Mouse (Mus musculus) lung, postnatal 0 days (tissue): ENCODE data around the gene Mllt10. TPM values are rescaled to one million over a fixed set of nuclear protein-coding genes. Genes with fewer than 3 reads are reported as not detected.

Source experiments
- ATAC-seq: fragments of 200-750 bp; cut with Nextera tagmentation; 2 replicates; pipeline ENCODE4 v1.8.0; 2017; ENCODE audit warnings: moderate library complexity
- DNase-seq: peaks from one replicate; pipeline ENCODE4 v3.0.0-alpha.2; 2016; ENCODE audit warnings: low spot score
- H3K27ac ChIP-seq: fragments of 300-500 bp; sonication (generic); 2 replicates; pipeline ENCODE4 v1.5.1; 2014; ENCODE audit warnings: antibody characterized with exemption, mild to moderate bottlenecking, low read length, mixed read lengths
- H3K27me3 ChIP-seq: fragments of 300-500 bp; sonication (generic); replicated peaks from 2 replicates; pipeline ENCODE4 v1.6.1; 2014; ENCODE audit warnings: low read length, mixed read lengths; ENCODE audit not compliant: insufficient read depth
- H3K36me3 ChIP-seq: fragments of 300-500 bp; sonication (generic); 2 replicates; pipeline ENCODE4 v1.6.1; 2014; ENCODE audit warnings: low read length, mixed read lengths; ENCODE audit not compliant: insufficient read depth
- H3K4me1 ChIP-seq: fragments of 300-500 bp; sonication (generic); 2 replicates; pipeline ENCODE4 v1.6.1; 2014; ENCODE audit warnings: antibody characterized with exemption, low read depth, low read length, mixed read lengths; ENCODE audit not compliant: insufficient read depth
- H3K4me2 ChIP-seq: fragments of 300-500 bp; sonication (generic); replicated peaks from 2 replicates; pipeline ENCODE4 v1.6.1; 2014; ENCODE audit warnings: low read depth, mild to moderate bottlenecking, low read length, moderate library complexity, mixed read lengths
- H3K4me3 ChIP-seq: fragments of 300-500 bp; sonication (generic); 2 replicates; pipeline ENCODE4 v1.5.1; 2014; ENCODE audit warnings: low read depth, low read length
- H3K9ac ChIP-seq: fragments of 300-500 bp; sonication (generic); replicated peaks from 2 replicates; pipeline ENCODE4 v1.6.1; 2014; ENCODE audit warnings: low read depth, mild to moderate bottlenecking
- H3K9me3 ChIP-seq: fragments of 300-500 bp; sonication (generic); 2 replicates; pipeline ENCODE4 v1.6.1; 2016; ENCODE audit warnings: low read length, mixed read lengths
- CTCF ChIP-seq: IDR thresholded peaks from 2 replicates; pipeline ENCODE4 v1.5.1; 2016; ENCODE audit warnings: antibody characterized with exemption, mild to moderate bottlenecking
- EP300 ChIP-seq: IDR thresholded peaks from 2 replicates; pipeline ENCODE4 v1.6.1; 2016; ENCODE audit warnings: antibody characterized with exemption, mild to moderate bottlenecking, control low read depth
- WGBS: fragments of 180-500 bp; shearing (Covaris S2); extraction: QIAGEN DNeasy Blood & Tissue Kit; methylation state at CpG from one replicate; pipeline ENCODE4 v1.1.7; 2014; 5-methylcytosine and 5-hydroxymethylcytosine counted together
- polyA plus RNA-seq: library from polyadenylated mRNA; unstranded; fragments of >200 nt; fragmentation: Nextera tagmentation; extraction: Ambion mirVana; gene quantifications from 2 replicates; pipeline ENCODE4 v1.2.1, GENCODE M21; 2015

Mllt10 gene
- polyA plus RNA-seq, 1 experiment from 2014 or later, result 35.1 TPM

DNA sequence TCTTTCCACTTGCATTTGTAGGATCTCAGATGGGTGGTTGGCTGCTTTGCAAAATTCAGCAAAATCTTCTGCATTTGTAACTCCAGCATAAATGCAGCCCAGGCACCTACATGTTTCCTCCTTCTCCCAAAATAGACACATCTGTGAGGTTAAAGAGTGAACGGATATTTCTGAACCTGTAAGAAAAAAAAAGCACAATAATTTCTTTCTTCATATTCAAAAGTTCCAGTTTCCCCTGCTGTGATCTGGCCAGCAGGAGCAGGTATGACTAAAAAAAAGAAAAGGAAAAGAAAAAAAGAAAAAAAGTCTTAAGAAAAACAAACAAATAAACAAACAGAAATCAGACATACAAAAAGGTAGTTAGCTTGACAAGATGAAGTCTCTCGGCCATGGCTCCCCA, 5.0 kb upstream of the Mllt10 start:
- peak overlapping the region; percentile 81; the same call in 1 of the 2 replicates for H3K4me3 ChIP-seq
- H3K27me3 ChIP-seq, result no peaks in the 10 kb centered on the region
- H3K9me3 ChIP-seq, result no peaks in the 10 kb centered on the region
- DNase-seq (no peak), ATAC-seq (no peak)
- TF ChIP-seq CTCF (no peak), EP300 (no peak)
- peaks cover 20% of the 10 kb centered on the region for H3K4me1 ChIP-seq
- H3K9ac ChIP-seq, result 0 out of 2 replicates have a peak overlapping the region, but pooled peaks have one; percentile 9
- peak overlapping the region; percentile 64 for H3K4me2 ChIP-seq
- no peaks in the 10 kb centered on the region for H3K36me3 ChIP-seq
- WGBS, result 24% methylated on average over 2 of the region's 2 CpGs
- H3K27ac ChIP-seq, result peak overlapping the region; percentile 96

DNA sequence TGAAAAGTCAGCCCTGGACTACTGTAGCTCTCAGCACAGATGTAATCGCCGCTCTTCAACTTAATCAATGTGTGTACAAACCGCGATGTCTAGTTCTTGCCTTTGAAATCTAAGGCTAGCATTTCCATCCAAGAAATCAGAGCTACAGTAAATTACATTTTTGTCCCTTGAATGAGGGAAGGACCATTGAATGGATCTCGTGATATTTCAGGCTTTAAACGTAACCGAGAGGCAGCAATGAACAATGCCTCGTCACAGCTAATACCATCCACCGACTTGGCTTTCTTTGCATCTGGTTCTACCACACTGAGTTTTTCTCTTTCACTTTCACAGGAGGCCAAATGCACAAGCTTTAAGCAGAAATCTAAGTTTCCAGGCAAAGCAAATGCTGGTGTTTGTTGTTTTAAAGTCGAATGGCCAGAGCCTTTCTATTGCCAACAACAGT, 4.5 kb upstream of the Mllt10 start:
- WGBS, result 11% methylated on average over 10 of the region's 10 CpGs
- Histone ChIP-seq H3K9ac (0 out of 2 replicates have a peak overlapping the region, but pooled peaks have one; percentile 9), H3K4me3 (peak overlapping the region; percentile 81), H3K4me2 (peak overlapping the region; percentile 64), H3K36me3 (no peaks in the 10 kb centered on the region), H3K27ac (peak overlapping the region; percentile 96), H3K27me3 (no peaks in the 10 kb centered on the region), H3K9me3 (no peaks in the 10 kb centered on the region), H3K4me1 (peaks cover 21% of the 10 kb centered on the region)
- ATAC-seq (no peak), DNase-seq (peak; percentile 81)
- TF ChIP-seq EP300 (no peak), CTCF (no peak)

DNA sequence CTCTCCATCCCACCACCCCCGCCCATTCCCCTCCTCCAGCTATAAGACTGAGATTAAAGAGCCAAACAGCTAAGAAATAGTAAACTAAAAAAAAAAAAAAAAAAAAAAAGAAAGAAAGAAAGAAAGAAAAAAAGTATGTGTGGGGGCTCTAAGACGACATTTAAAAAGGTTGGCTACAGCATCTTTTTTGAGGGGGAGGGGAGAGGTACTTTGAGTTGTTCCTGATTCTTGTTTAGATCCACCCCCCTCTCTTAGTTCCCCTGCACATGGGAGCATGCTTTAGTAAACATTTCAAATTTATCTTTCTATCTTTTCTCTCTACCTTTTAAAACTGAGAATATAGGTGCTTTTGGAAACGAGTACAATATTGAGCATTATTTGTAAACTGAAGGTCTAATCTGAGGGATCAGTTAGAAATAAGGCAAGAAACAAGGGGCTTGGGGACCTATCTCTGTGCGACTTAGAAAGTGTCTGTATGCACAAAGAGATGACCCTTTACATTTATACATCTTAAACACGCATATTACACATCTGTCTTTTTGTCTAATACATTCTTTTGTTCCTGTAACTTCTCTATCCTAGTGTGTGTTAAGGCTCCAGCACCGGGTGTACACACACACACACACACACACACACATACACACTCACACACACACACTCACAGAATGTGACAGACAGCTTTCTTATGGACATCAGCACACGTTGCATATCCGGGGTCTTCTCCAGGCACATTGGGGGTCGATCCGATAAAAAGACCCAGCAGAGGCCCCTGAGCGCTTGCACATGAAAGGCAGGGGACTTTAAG, 3.8 kb upstream of the Mllt10 start:
- DNase-seq, result no peak
- H3K36me3 ChIP-seq, result no peaks in the 10 kb centered on the region
- H3K4me2 ChIP-seq, result peak overlapping the region; percentile 64
- no peak for ATAC-seq
- H3K4me3 ChIP-seq, result peak overlapping the region; percentile 81; the same call in 1 of the 2 replicates
- H3K27me3 ChIP-seq, result no peaks in the 10 kb centered on the region
- H3K9me3 ChIP-seq, result no peaks in the 10 kb centered on the region
- 48% methylated on average over 11 of the region's 11 CpGs for WGBS
- peaks cover 15% of the 10 kb centered on the region for H3K4me1 ChIP-seq
- H3K9ac ChIP-seq, result no peak overlapping the region
- H3K27ac ChIP-seq, result no peak overlapping the region; the same call in 1 of the 2 replicates
- TF ChIP-seq EP300 (no peak), CTCF (no peak)

DNA sequence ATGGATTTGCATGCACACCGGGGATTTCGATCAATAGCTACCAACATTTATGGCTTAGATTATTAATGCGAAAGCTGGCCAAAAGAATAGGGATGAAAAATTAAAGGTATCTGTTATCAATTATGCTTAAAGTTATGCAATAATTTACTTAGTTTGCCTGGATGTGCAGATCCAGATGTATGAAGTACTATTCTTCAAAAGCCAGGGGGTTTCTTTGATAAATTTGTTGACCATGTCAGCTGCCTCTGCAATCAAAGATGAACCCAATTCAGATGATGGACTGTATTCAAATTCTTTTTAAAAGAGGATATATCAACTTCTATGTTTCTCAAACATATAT, 3.2 kb upstream of the Mllt10 start:
- no peak for TF ChIP-seq EP300
- no peak for TF ChIP-seq CTCF
- Histone ChIP-seq H3K27me3 (no peaks in the 10 kb centered on the region), H3K4me1 (peaks cover 14% of the 10 kb centered on the region), H3K9me3 (no peaks in the 10 kb centered on the region), H3K9ac (no peak overlapping the region), H3K27ac (no peak overlapping the region), H3K4me2 (no peak overlapping the region), H3K36me3 (no peaks in the 10 kb centered on the region), H3K4me3 (no peak overlapping the region)
- ATAC-seq (no peak), DNase-seq (no peak)
- 89% methylated on average over 3 of the region's 3 CpGs for WGBS

DNA sequence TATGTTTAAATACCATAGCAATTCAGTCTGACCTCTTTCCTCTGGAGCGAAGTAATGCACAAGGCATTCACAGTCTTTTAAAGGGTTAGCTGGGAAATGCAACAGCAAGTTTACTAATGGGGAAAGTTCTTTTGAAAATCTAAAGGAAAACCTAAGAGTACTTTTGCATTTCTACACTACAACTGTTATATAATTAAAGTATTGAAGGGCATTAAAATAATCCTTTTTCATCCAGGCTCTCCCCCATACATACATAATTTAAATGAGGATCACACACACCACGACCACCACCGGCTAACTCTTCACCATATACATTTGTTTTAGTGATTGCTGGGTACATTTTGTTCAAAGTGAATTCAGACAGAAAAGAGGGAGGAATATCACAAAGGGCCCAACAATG, 2.5 kb upstream of the Mllt10 start:
- peaks cover 14% of the 10 kb centered on the region for H3K4me1 ChIP-seq
- WGBS, result 82% methylated on average over 3 of the region's 3 CpGs
- TF ChIP-seq EP300 (no peak), CTCF (no peak)

DNA sequence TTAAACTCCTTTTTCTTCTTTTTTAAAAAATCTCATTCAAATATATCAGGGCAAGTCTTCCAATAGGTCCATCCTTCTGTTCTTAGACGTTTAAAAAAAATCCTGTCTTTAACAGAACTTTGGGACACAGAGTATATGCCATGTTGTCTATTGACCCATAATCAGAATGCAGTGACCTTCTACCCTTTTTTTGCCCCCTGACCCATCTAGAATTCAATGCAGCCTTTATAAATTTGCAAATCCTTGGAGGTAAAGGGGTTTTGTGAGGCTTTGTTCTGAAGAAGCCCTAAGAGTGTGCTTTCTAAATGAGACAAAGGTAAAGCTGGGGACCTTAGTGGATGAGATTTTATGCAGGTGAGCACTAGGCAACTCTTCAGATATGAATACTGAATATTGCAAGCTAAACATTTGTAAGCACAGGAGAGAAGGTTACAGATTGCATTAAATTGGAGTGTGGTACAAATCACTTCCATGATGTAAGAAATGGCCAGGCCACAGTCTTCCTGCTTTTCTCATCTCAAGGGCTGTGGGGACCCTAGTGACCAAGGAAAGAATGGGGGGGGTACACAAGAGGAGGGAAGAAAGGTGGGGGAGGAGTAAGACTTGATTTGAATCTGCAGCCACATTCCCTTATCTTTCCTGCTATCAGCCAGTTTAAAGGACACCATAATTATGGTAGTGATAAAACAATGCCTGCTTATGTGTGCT, 1.6 kb upstream of the Mllt10 start:
- no peak for TF ChIP-seq EP300
- no peak for TF ChIP-seq CTCF
- Histone ChIP-seq H3K9me3 (no peaks in the 10 kb centered on the region), H3K9ac (no peak overlapping the region), H3K4me3 (no peak overlapping the region), H3K27ac (no peak overlapping the region), H3K36me3 (no peaks in the 10 kb centered on the region), H3K4me2 (no peak overlapping the region), H3K4me1 (peaks cover 18% of the 10 kb centered on the region), H3K27me3 (no peaks in the 10 kb centered on the region)
- 83% methylated on average over 1 of the region's 1 CpGs for WGBS
- no peak for DNase-seq
- no peak for ATAC-seq

More for the DNA sequence above, 2.5 kb upstream of the Mllt10 start:
- Histone ChIP-seq H3K9ac (no peak overlapping the region), H3K27ac (no peak overlapping the region), H3K27me3 (no peaks in the 10 kb centered on the region), H3K4me3 (no peak overlapping the region), H3K36me3 (no peaks in the 10 kb centered on the region), H3K9me3 (no peaks in the 10 kb centered on the region), H3K4me2 (no peak overlapping the region)
- ATAC-seq (no peak), DNase-seq (no peak)
